Mouse (Mus musculus): Measurements from ENCODE around the gene Stra6. TPM values are rescaled to one million over a fixed set of nuclear protein-coding genes. Genes with fewer than 3 reads are reported as not detected.

Stra6 gene
- polyA plus RNA-seq, 1 experiment, result not detected

DNA sequence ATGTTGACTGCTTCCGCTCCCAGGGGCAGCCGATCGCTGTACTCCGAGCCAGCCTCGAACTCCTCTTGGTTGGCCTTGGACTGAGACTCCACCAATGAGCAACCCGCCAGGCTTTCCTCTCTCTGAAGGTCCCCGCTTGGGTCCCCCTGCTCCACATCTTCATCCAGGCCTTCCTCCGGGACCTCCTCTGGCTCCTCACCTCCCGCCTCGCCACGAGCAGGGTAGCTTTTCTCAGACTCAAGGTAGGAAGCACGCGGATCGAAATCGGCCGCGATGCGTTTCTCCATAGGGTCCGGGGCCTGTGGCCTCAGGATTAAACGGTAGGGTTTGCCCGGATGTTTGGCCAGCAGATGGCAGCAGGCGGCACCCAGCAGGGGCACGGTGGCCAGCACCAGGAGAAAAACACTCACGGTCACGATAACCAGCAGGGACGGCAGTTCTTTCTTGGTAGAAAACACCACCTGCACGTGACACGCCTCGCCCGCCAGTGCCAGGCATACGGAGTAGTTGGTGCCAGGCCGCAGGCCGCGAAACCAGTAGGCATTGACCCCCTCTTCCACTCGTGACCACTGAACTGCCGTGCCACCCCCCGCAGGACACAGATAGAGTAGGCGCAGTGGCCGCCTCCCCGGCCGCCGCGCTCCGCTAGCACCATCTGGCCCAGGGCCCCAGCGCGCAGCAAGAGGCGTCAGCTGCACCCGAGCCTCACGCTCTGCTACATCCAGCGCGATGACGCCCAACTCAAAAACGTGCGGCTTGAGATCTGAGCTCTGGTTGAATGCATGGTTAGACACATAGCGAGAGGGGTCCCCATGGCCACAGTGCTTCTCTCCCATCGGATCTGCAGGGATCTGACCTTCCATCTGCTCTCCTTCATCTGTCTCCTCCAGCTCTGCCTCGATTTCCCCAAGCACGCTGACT, 134.5 kb downstream of the Stra6 start:
- no peak overlapping the region for H3K4me3 ChIP-seq (replicated peaks; ENCODE audit: control insufficient read depth, low read depth, low read length)
- H3K4me1 ChIP-seq (ENCODE audit: control insufficient read depth, insufficient read depth, low read length), result no peaks in the 10 kb centered on the region; the same call in 1 of the 2 replicates
- peak; percentile 13; the same call in 1 of the 2 replicates for TF ChIP-seq POLR2A (IDR thresholded peaks at IDR 0.05; ENCODE audit: borderline replicate concordance, control insufficient read depth, low read depth, low read length)
- peak; percentile 75 for TF ChIP-seq CTCF (IDR thresholded peaks at IDR 0.05; ENCODE audit: control insufficient read depth, insufficient read depth, low read length)
- H3K27ac ChIP-seq (ENCODE audit: control insufficient read depth, insufficient read depth, low read depth, low read length, poor library complexity), result peak overlapping the region; percentile 64
- WGBS, result 2% methylated on average over 58 of the region's 58 CpGs

DNA sequence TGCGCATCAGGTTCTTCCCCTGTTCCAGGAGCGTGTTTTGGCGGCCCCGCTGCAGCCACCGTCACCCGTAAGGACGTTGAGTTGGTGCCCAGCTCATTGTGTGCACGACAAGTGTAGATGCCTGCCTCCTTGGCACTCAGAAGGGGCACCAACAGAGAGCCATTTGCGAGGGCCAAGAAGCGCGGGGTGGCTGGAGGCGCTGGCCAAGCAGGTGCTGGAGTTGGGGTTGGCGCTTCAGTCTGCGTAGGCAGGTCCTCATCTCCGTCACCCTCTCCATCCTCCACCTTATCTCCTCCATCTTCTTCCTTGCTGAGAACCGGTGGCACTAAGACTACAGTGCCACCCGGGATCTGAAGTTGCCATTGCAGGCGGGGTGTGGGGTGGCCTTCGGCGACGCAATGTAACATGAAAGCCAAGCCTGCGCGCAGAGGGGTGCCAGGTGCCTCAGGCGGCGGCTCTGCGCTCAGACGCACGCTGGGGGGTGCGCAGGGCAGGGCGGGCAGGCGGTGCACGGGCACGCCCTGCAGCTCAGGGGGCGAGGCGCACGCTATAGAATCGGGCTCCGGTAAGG, 135.3 kb downstream of the Stra6 start:
- H3K4me1 ChIP-seq (ENCODE audit: control insufficient read depth, insufficient read depth, low read length), result no peaks in the 10 kb centered on the region; the same call in 1 of the 2 replicates
- TF ChIP-seq POLR2A (IDR thresholded peaks at IDR 0.05; ENCODE audit: borderline replicate concordance, control insufficient read depth, low read depth, low read length) (no peak), CTCF (IDR thresholded peaks at IDR 0.05; ENCODE audit: control insufficient read depth, insufficient read depth, low read length) (no peak)
- WGBS, result 5% methylated on average over 38 of the region's 38 CpGs
- H3K4me3 ChIP-seq (replicated peaks; ENCODE audit: control insufficient read depth, low read depth, low read length), result no peak overlapping the region
- peak overlapping the region; percentile 24; the same call in 1 of the 2 replicates for H3K27ac ChIP-seq (ENCODE audit: control insufficient read depth, insufficient read depth, low read depth, low read length, poor library complexity)

DNA sequence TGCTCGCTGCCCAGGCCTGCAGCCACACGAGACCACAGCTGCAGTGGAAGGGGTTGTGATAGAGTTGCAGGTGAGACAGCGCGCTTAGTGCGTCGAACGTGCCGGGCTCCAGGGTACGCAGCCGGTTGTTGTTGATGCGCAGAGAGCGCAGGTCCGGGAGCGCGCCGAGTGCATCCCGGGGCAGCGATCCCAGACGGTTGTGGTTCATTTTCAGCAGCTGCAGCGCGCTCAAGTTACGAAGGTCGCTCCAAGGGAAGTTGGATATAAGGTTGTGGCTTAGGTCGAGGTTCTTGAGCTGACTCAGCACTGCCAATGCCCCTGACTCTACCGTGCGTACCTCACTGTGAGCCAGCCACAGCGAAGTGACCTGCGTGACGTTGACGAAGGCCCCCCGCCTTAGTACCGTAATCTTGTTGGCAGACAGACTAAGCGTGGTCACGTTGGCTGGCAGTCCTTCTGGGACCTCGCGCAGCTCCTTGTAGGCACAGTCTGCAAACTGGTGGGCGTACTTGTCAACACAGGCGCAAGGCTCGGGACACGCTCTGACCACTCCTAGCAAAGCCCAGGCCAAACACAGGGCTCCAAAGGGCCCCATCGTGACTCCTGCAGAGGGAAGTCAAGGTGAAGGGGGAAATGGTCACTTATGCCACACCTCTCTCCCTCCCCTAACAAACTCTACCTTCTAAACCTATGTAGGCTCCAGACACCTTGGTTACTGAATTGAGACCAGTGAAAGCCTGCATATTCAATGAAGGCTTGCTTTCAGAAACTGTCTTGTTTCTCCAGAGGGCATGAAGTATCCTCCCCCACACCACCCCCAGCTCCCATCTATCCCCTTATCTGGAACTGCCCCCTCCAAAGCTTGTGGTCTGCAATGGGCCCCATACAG, 136.0 kb downstream of the Stra6 start:
- Histone ChIP-seq H3K4me1 (ENCODE audit: control insufficient read depth, insufficient read depth, low read length) (no peaks in the 10 kb centered on the region; the same call in 1 of the 2 replicates), H3K4me3 (replicated peaks; ENCODE audit: control insufficient read depth, low read depth, low read length) (no peak overlapping the region), H3K27ac (ENCODE audit: control insufficient read depth, insufficient read depth, low read depth, low read length, poor library complexity) (no peak overlapping the region; the same call in 1 of the 2 replicates)
- 4% methylated on average over 41 of the region's 41 CpGs for WGBS
- TF ChIP-seq CTCF (IDR thresholded peaks at IDR 0.05; ENCODE audit: control insufficient read depth, insufficient read depth, low read length) (no peak), POLR2A (IDR thresholded peaks at IDR 0.05; ENCODE audit: borderline replicate concordance, control insufficient read depth, low read depth, low read length) (no peak)

DNA sequence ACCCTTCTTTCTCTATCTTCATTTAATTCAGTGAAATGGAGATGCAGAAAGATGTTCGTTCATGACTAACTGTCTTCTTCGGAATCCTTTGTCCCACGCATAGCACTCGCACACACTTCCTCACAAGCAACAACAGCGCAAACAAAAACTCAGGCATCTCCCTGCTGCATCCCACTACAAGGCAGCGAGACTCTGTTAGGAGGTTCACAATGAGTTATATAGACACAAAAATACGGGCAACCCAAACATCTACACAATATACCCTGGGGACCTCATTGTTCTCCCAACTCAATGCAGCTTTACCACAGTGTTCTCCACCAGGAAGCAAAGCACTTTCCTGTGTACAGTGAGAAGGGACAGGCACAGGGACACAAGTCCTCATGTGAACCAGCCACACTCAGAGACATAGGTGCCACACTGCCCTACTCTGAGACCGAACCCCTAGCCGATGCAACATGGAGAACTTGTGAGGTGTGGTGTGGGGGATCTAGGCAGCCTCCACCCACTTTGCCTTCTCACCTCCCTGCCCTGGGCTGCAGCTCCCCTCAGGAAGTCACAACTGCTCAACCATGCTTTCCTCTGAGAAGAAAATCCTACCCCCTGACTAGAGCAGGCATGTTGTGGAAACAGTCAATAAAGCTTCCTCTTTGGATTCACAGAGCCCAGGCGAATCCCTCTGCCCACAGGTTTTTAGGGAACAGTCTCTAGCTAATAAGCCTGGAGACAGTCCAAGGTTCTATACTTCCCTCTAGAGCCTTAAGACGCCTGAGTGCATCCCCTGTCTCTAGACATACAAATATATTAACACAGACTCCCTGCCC, 136.9 kb downstream of the Stra6 start:
- TF ChIP-seq POLR2A (IDR thresholded peaks at IDR 0.05; ENCODE audit: borderline replicate concordance, control insufficient read depth, low read depth, low read length) (no peak), CTCF (IDR thresholded peaks at IDR 0.05; ENCODE audit: control insufficient read depth, insufficient read depth, low read length) (no peak)
- 10% methylated on average over 11 of the region's 11 CpGs for WGBS
- Histone ChIP-seq H3K4me1 (ENCODE audit: control insufficient read depth, insufficient read depth, low read length) (no peaks in the 10 kb centered on the region; the same call in 1 of the 2 replicates), H3K4me3 (replicated peaks; ENCODE audit: control insufficient read depth, low read depth, low read length) (no peak overlapping the region), H3K27ac (ENCODE audit: control insufficient read depth, insufficient read depth, low read depth, low read length, poor library complexity) (no peak overlapping the region)

- no peak for TF ChIP-seq CTCF (IDR thresholded peaks at IDR 0.05; ENCODE audit: control insufficient read depth, insufficient read depth, low read length)
- no peak for TF ChIP-seq POLR2A (IDR thresholded peaks at IDR 0.05; ENCODE audit: borderline replicate concordance, control insufficient read depth, low read depth, low read length)
- Histone ChIP-seq H3K4me3 (replicated peaks; ENCODE audit: control insufficient read depth, low read depth, low read length) (no peak overlapping the region), H3K27ac (ENCODE audit: control insufficient read depth, insufficient read depth, low read depth, low read length, poor library complexity) (no peak overlapping the region), H3K4me1 (ENCODE audit: control insufficient read depth, insufficient read depth, low read length) (no peaks in the 10 kb centered on the region)
- 7% methylated on average over 24 of the region's 24 CpGs for WGBS
Measured at GRCm38 (mm10) chr9:58201091-58201842, 137.7 kb downstream of the Stra6 start.

DNA sequence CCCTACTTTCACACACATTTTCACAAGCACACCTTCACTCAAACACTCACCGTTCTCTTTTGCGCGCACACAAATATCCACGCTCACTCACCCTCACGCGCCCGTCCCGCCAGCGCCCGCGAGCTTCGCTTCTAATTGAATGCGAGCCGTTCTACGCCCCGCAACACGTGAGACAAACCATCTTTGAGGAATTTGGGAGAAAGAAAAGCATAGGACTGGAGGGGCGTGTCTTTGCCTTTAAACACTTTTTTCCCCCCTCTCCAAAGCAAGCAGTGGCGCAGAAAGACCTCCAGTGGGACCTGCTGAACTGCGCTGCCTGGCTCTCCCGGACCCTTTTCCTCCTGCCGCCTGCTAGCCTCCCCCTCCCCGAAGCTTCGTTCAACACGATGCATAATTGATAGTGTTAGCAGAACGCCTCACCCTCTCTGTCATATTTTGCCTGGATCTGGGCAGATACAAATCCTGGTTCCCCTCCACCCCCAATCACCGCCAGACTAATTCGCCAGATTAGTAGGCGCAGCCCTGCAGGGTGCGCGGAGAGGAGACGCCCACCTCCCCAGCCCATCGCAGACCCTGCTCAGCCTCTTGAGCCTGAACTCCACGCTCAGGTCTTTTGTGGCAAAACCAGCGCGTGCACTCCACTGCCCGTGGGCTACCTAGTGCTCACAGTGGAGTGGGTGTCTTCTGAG, 138.4 kb downstream of the Stra6 start:
- TF ChIP-seq POLR2A (IDR thresholded peaks at IDR 0.05; ENCODE audit: borderline replicate concordance, control insufficient read depth, low read depth, low read length) (no peak), CTCF (IDR thresholded peaks at IDR 0.05; ENCODE audit: control insufficient read depth, insufficient read depth, low read length) (no peak)
- WGBS, result 10% methylated on average over 37 of the region's 37 CpGs
- Histone ChIP-seq H3K4me3 (replicated peaks; ENCODE audit: control insufficient read depth, low read depth, low read length) (no peak overlapping the region), H3K27ac (ENCODE audit: control insufficient read depth, insufficient read depth, low read depth, low read length, poor library complexity) (no peak overlapping the region), H3K4me1 (ENCODE audit: control insufficient read depth, insufficient read depth, low read length) (no peaks in the 10 kb centered on the region)

Data from bone marrow, adult 2 months (tissue).